Comparison of ENCODE assay signal across 13 mouse cellular contexts in the genomic region with DNA sequence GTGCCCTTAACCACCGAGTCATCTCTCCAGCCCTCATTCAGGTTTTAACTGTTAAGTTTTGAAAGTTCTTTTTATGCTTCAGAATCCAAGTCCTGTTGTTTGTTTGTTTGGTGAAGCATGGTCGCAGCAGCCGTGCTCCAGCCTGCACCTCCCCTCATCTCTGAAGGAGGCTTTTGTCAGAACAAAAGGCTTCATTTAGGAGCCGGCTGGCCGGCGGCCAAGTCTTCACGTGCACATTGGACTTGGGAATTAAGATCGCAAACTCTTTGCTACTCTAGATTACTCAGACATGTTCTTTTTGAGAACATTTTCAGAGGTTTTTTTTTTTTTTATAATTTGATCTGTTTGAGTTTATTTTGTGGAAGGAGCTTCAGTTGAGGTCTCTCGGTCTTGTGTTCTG. TPM values are rescaled to one million over a fixed set of nuclear protein-coding genes. Genes with fewer than 3 reads are reported as not detected.
DNase-seq lines count a peak whose midpoint lies in the region; ATAC-seq and TF ChIP-seq lines count a peak whose summit lies in the region.
"Had no signal": no experiment of that assay in that cellular context is flagged by ENCODE, and none has a peak within 500 bp of the region (broad histone marks: within the 10 kb centered on the region; RNA-seq: fewer than 3 reads in every experiment).

No protein-coding gene starts in this region.

- H3K27me3 ChIP-seq in midbrain, postnatal 0 days (ENCODE audit: insufficient read depth, low read length): no peaks in the 10 kb centered on the region
- no peaks in the 10 kb centered on the region for H3K27me3 ChIP-seq in midbrain, embryonic 16.5 days (ENCODE audit: control insufficient read depth, insufficient read depth, low read depth, low read length)
- no peaks in the 10 kb centered on the region for H3K27me3 ChIP-seq in forebrain, postnatal 0 days (ENCODE audit: insufficient read depth, low read length)
- H3K27me3 ChIP-seq: CH12.LX had no signal

- DNase-seq in heart, postnatal 14 days: peak; percentile 15 to 31
- no peak for DNase-seq in heart, postnatal 10 days
- peak; percentile 54 for DNase-seq in midbrain, postnatal 0 days (ENCODE audit: low spot score)
- DNase-seq in forebrain, postnatal 0 days: peak; percentile 59
- DNase-seq in testis, postnatal 10 days (ENCODE audit: low spot score): peak; percentile 86
- no peak for DNase-seq in adrenal gland, adult 8-10 months
- DNase-seq: gastrocnemius, postnatal 25 days had no signal

- H3K4me3 ChIP-seq in midbrain, postnatal 0 days (ENCODE audit: low read depth, low read length): no peak overlapping the region
- H3K4me3 ChIP-seq in midbrain, embryonic 16.5 days (ENCODE audit: low read depth, low read length): no peak overlapping the region
- H3K4me3 ChIP-seq in forebrain, postnatal 0 days (ENCODE audit: low read depth, low read length): no peak overlapping the region
- H3K4me3 ChIP-seq: liver, embryonic 12.5 days had no signal

- WGBS in midbrain, postnatal 0 days: 29% methylated on average over 9 of the region's 9 CpGs
- WGBS in midbrain, embryonic 16.5 days: 32% methylated on average over 9 of the region's 9 CpGs
- 15% methylated on average over 9 of the region's 9 CpGs for WGBS in forebrain, postnatal 0 days

- no peak for TF ChIP-seq CTCF in midbrain, postnatal 0 days (IDR thresholded peaks at IDR 0.05)
- TF ChIP-seq CTCF in forebrain, postnatal 0 days (IDR thresholded peaks at IDR 0.05; ENCODE audit: low read depth): no peak

- no peaks in the 10 kb centered on the region for H3K36me3 ChIP-seq in midbrain, postnatal 0 days (ENCODE audit: insufficient read depth, low read length)
- H3K36me3 ChIP-seq in midbrain, embryonic 16.5 days (ENCODE audit: control insufficient read depth, insufficient read depth, low read length): no peaks in the 10 kb centered on the region
- H3K36me3 ChIP-seq in forebrain, postnatal 0 days (ENCODE audit: insufficient read depth): no peaks in the 10 kb centered on the region
- H3K36me3 ChIP-seq: liver, embryonic 12.5 days had no signal

- no peak overlapping the region for H3K4me2 ChIP-seq in midbrain, postnatal 0 days (ENCODE audit: low read depth, low read length, poor library complexity, severe bottlenecking)
- H3K4me2 ChIP-seq in midbrain, embryonic 16.5 days (ENCODE audit: low read length): no peak overlapping the region
- no peak overlapping the region for H3K4me2 ChIP-seq in forebrain, postnatal 0 days (ENCODE audit: low read depth)
- H3K4me2 ChIP-seq: liver, embryonic 12.5 days had no signal

- H3K9me3 ChIP-seq in midbrain, postnatal 0 days (ENCODE audit: low read length): no peaks in the 10 kb centered on the region
- H3K9me3 ChIP-seq in midbrain, embryonic 16.5 days (replicated peaks; ENCODE audit: control insufficient read depth, low read length, poor library complexity, severe bottlenecking): no peaks in the 10 kb centered on the region
- H3K9me3 ChIP-seq in forebrain, postnatal 0 days (ENCODE audit: low read length): no peaks in the 10 kb centered on the region
- H3K9me3 ChIP-seq: liver, embryonic 12.5 days had no signal

- no peaks in the 10 kb centered on the region for H3K4me1 ChIP-seq in midbrain, postnatal 0 days (ENCODE audit: insufficient read depth, low read length)
- no peaks in the 10 kb centered on the region for H3K4me1 ChIP-seq in midbrain, embryonic 16.5 days (ENCODE audit: control insufficient read depth, insufficient read depth, low read length)
- no peaks in the 10 kb centered on the region for H3K4me1 ChIP-seq in forebrain, postnatal 0 days (ENCODE audit: insufficient read depth)
- H3K4me1 ChIP-seq: liver, embryonic 12.5 days had no signal

- intact Hi-C loops in heart, postnatal 14 days (cut with DNase I): no loop called here
- intact Hi-C loops in heart, postnatal 10 days (cut with DNase I): no loop called here

- H3K27ac ChIP-seq in midbrain, postnatal 0 days (ENCODE audit: low read depth, low read length): no peak overlapping the region
- H3K27ac ChIP-seq in midbrain, embryonic 16.5 days (ENCODE audit: low read length): no peak overlapping the region
- H3K27ac ChIP-seq in forebrain, postnatal 0 days (ENCODE audit: low read depth, low read length): no peak overlapping the region
- H3K27ac ChIP-seq: liver, embryonic 12.5 days had no signal

- ATAC-seq in midbrain, postnatal 0 days (ENCODE audit: low FRiP score): no peak
- no peak for ATAC-seq in midbrain, embryonic 16.5 days
- no peak for ATAC-seq in forebrain, postnatal 0 days
- ATAC-seq: liver, embryonic 12.5 days had no signal

- H3K9ac ChIP-seq in midbrain, postnatal 0 days (replicated peaks; ENCODE audit: low read length, poor library complexity, severe bottlenecking): no peak overlapping the region
- no peak overlapping the region for H3K9ac ChIP-seq in midbrain, embryonic 16.5 days (ENCODE audit: low read depth, low read length)
- no peak overlapping the region for H3K9ac ChIP-seq in forebrain, postnatal 0 days
- H3K9ac ChIP-seq: liver, embryonic 12.5 days had no signal

RNA-seq across cellular contexts. Expression of a gene that starts 9.3 kb away (rescaled TPM):
- under 1 TPM in 1 of 2 experiments, not detected in 1; 0.05 TPM for total RNA-seq in heart, postnatal 14 days (2021)
- under 1 TPM; 0.07 to 0.10 TPM for total RNA-seq in heart, postnatal 10 days (2021)
- total RNA-seq in midbrain, postnatal 0 days (2014; rRNA removed): 0.85 and 0.99 TPM in 2 replicates
- polyA plus RNA-seq in midbrain, postnatal 0 days (2015; fragmentation: Nextera tagmentation; extraction: Ambion mirVana): 0.52 and 0.88 TPM in 2 replicates
- 0.98 and 1.1 TPM in 2 replicates for polyA plus RNA-seq in midbrain, embryonic 16.5 days (2015; fragmentation: Nextera tagmentation; extraction: Ambion mirVana)
- 0.69 and 1.7 TPM in 2 replicates for total RNA-seq in forebrain, postnatal 0 days (2014; rRNA removed)
- 0.50 and 0.77 TPM in 2 replicates for polyA plus RNA-seq in forebrain, postnatal 0 days (2015; fragmentation: Nextera tagmentation; extraction: Ambion mirVana)
- under 1 TPM in 1 of 4 experiments, not detected in 3; 0.10 TPM for total RNA-seq in adrenal gland, adult 8-10 months (2022)
- total RNA-seq: CH12.LX; gastrocnemius, postnatal 25 days; hematopoietic stem cell, adult 5-6 weeks had no signal

RNA-seq across cellular contexts. Expression of a gene that starts 13.3 kb away (rescaled TPM):
- total RNA-seq in heart, postnatal 14 days (2021): 10 to 100 TPM; 26.1 to 26.5 TPM
- total RNA-seq in heart, postnatal 10 days (2021): 10 to 100 TPM; 22.2 to 29.6 TPM
- total RNA-seq in midbrain, postnatal 0 days (2014; rRNA removed): 13.5 and 30.1 TPM in 2 replicates
- 16.8 and 20.8 TPM in 2 replicates for polyA plus RNA-seq in midbrain, postnatal 0 days (2015; fragmentation: Nextera tagmentation; extraction: Ambion mirVana)
- polyA plus RNA-seq in midbrain, embryonic 16.5 days (2015; fragmentation: Nextera tagmentation; extraction: Ambion mirVana): 22.2 and 27.3 TPM in 2 replicates
- total RNA-seq in forebrain, postnatal 0 days (2014; rRNA removed): 20.9 and 21.2 TPM in 2 replicates
- polyA plus RNA-seq in forebrain, postnatal 0 days (2015; fragmentation: Nextera tagmentation; extraction: Ambion mirVana): 15.7 and 20.2 TPM in 2 replicates
- total RNA-seq in adrenal gland, adult 8-10 months (2022): 10 to 100 TPM; 22.6 to 35.3 (median 31.7) TPM

RNA-seq across cellular contexts. Expression of a gene that starts 38.7 kb away (rescaled TPM):
- total RNA-seq in heart, postnatal 14 days (2021): not detected
- not detected for total RNA-seq in heart, postnatal 10 days (2021)
- total RNA-seq in midbrain, postnatal 0 days (2014; rRNA removed): 0.77 and 1.4 TPM in 2 replicates
- polyA plus RNA-seq in midbrain, postnatal 0 days (2015; fragmentation: Nextera tagmentation; extraction: Ambion mirVana): 0.37 and 0.68 TPM in 2 replicates
- polyA plus RNA-seq in midbrain, embryonic 16.5 days (2015; fragmentation: Nextera tagmentation; extraction: Ambion mirVana): 0.57 and 0.70 TPM in 2 replicates
- total RNA-seq in forebrain, postnatal 0 days (2014; rRNA removed): 0.62 and 1.1 TPM in 2 replicates
- polyA plus RNA-seq in forebrain, postnatal 0 days (2015; fragmentation: Nextera tagmentation; extraction: Ambion mirVana): 0.31 and 0.33 TPM in 2 replicates
- not detected for total RNA-seq in adrenal gland, adult 8-10 months (2022)
- total RNA-seq: CH12.LX; gastrocnemius, postnatal 25 days; hematopoietic stem cell, adult 5-6 weeks; layer of hippocampus, postnatal 25 days; megakaryocyte progenitor cell, adult 5-6 weeks had no signal

Comparison
In these comparisons a context has a peak if more than half of its experiments do, and no peak if none do; other contexts are left out.
1. DNase-seq: peak in heart, postnatal 14 days (2 of 2), midbrain, postnatal 0 days (single experiment), forebrain, postnatal 0 days (single experiment) and testis, postnatal 10 days (single experiment); none in heart, postnatal 10 days (0 of 2) and adrenal gland, adult 8-10 months (single experiment).